Mouse (Mus musculus) thymus, adult 2 months (tissue): ENCODE measurements around the gene Slc13a5.

Experiments
- CTCF ChIP-seq: fragments of 200-500 bp; IDR thresholded peaks from 2 replicates; pipeline ENCODE4 v1.5.1; 2012; ENCODE audit warnings: mild to moderate bottlenecking, control low read depth, low read length, moderate library complexity, borderline replicate concordance; ENCODE audit not compliant: control insufficient read depth, poor library complexity, insufficient read depth; ENCODE audit errors: extremely low read depth
- POLR2A ChIP-seq: fragments of 200-500 bp; IDR thresholded peaks from 2 replicates; pipeline ENCODE4 v1.6.1; 2012; ENCODE audit warnings: mild to moderate bottlenecking, low read length, control low read depth, moderate library complexity; ENCODE audit not compliant: control insufficient read depth, poor library complexity, insufficient read depth; ENCODE audit errors: extremely low read depth

GRCm38 (mm10) chr11:72314151-72314895 is 47.3 kb upstream of the Slc13a5 start, which contains the start of gene Fbxo39:
- no peak for TF ChIP-seq CTCF
- TF ChIP-seq POLR2A: no peak
